Mouse (Mus musculus) heart, postnatal 10 days (tissue): ENCODE data around the gene Ghr. TPM values are rescaled to one million over a fixed set of nuclear protein-coding genes. Genes with fewer than 3 reads are reported as not detected.

Source experiments
- DNase-seq, 2 experiments: peaks; one replicate each; pipeline ENCODE4 v3.0.0; 2021
- intact Hi-C: fragments of 180-260 bp; cut with DNase I; formaldehyde crosslinking; loops from one replicate; pipeline ENCODE4 v1.15.1; 2025
- total RNA-seq, 2 experiments: library from RNA; stranded (reverse); gene quantifications; 2 replicates each; pipeline ENCODE4 v1.2.3; 2021

Gene Ghr
- total RNA-seq, 2 experiments from 2014 or later = 111 to 126 TPM

GRCm38 (mm10) chr15:3544289-3544688 lies 39.0 kb downstream of the Ghr start:
- no peak for DNase-seq
- intact Hi-C loops = no loop called here

- DNase-seq = peak in 1 of 2 experiments; percentile 19
- intact Hi-C loops = no loop called here
Observed at GRCm38 (mm10) chr15:3536309-3536900, 46.9 kb downstream of the Ghr start.

GRCm38 (mm10) chr15:3514027-3514426 lies 69.3 kb downstream of the Ghr start:
- intact Hi-C loops = no loop called here
- no peak for DNase-seq

GRCm38 (mm10) chr15:3512380-3512779 lies 70.9 kb downstream of the Ghr start:
- intact Hi-C loops = no loop called here
- DNase-seq = no peak

GRCm38 (mm10) chr15:3511639-3512171 lies 71.6 kb downstream of the Ghr start:
- no peak for DNase-seq
- intact Hi-C loops = no loop called here

- DNase-seq = peak; percentile 81 to 86
- intact Hi-C loops = loop anchor here (2.0 to 5.0 kb wide), 3 partner anchors 67 to 152 kb away; partner anchors contain the start of gene Ghr
Observed at GRCm38 (mm10) chr15:3509089-3509488, 74.2 kb downstream of the Ghr start.

- intact Hi-C loops = loop anchor here (5.0 kb wide), 2 partner anchors 65 to 150 kb away; no protein-coding TSS in a partner anchor
Observed at GRCm38 (mm10) chr15:3507329-3507728, 76.0 kb downstream of the Ghr start.

GRCm38 (mm10) chr15:3504700-3505099 lies 78.6 kb downstream of the Ghr start:
- intact Hi-C loops = loop anchor here (5.0 kb wide), 2 partner anchors 62 to 147 kb away; no protein-coding TSS in a partner anchor
- DNase-seq = peak in 1 of 2 experiments; percentile 53

More at GRCm38 (mm10) chr15:3507329-3507728, 76.0 kb downstream of the Ghr start:
- DNase-seq = no peak

- intact Hi-C loops = no loop called here
- no peak for DNase-seq
Observed at GRCm38 (mm10) chr15:3501683-3502082, 81.6 kb downstream of the Ghr start.

GRCm38 (mm10) chr15:3499020-3499419 lies 84.3 kb downstream of the Ghr start:
- intact Hi-C loops = loop anchor here (5.0 kb wide), 1 partner anchor 42 kb away; no protein-coding TSS in a partner anchor
- no peak for DNase-seq

GRCm38 (mm10) chr15:3497946-3498580 lies 85.2 kb downstream of the Ghr start:
- no peak for DNase-seq
- intact Hi-C loops = loop anchor here (5.0 kb wide), 1 partner anchor 41 kb away; no protein-coding TSS in a partner anchor

- intact Hi-C loops = no loop called here
- DNase-seq = no peak
Observed at GRCm38 (mm10) chr15:3490868-3491267, 92.4 kb downstream of the Ghr start.

- no peak for DNase-seq
- intact Hi-C loops = no loop called here
Observed at GRCm38 (mm10) chr15:3490011-3490410, 93.3 kb downstream of the Ghr start.

GRCm38 (mm10) chr15:3489180-3489579 lies 94.1 kb downstream of the Ghr start:
- intact Hi-C loops = no loop called here
- no peak for DNase-seq

- DNase-seq = no peak
- intact Hi-C loops = no loop called here
Observed at GRCm38 (mm10) chr15:3488601-3489000, 94.7 kb downstream of the Ghr start.

- intact Hi-C loops = no loop called here
- peak in 1 of 2 experiments; percentile 33 for DNase-seq
Observed at GRCm38 (mm10) chr15:3486691-3487090, 96.6 kb downstream of the Ghr start.

- no peak for DNase-seq
- intact Hi-C loops = no loop called here
Observed at GRCm38 (mm10) chr15:3485367-3485766, 97.9 kb downstream of the Ghr start.

GRCm38 (mm10) chr15:3483451-3483850 lies 99.8 kb downstream of the Ghr start:
- intact Hi-C loops = no loop called here
- DNase-seq = no peak

- intact Hi-C loops = no loop called here
Observed at GRCm38 (mm10) chr15:3469230-3469629, 114.1 kb downstream of the Ghr start.

GRCm38 (mm10) chr15:3466608-3467007 lies 116.7 kb downstream of the Ghr start:
- DNase-seq = no peak
- intact Hi-C loops = no loop called here

More at GRCm38 (mm10) chr15:3469230-3469629, 114.1 kb downstream of the Ghr start:
- no peak for DNase-seq

- DNase-seq = no peak
- intact Hi-C loops = no loop called here
Observed at GRCm38 (mm10) chr15:3464754-3465153, 118.5 kb downstream of the Ghr start.

- intact Hi-C loops = loop anchor here (5.0 kb wide), 1 partner anchor 41 kb away; no protein-coding TSS in a partner anchor
- peak; percentile 41 to 53 for DNase-seq
Observed at GRCm38 (mm10) chr15:3456543-3456942, 126.7 kb downstream of the Ghr start.
